Mouse (Mus musculus) C2C12 (cell line): ENCODE measurements around the gene Iqch.

Source experiments
- CTCF ChIP-seq: IDR thresholded peaks from one replicate; pipeline ENCODE4 v1.5.1; 2011; ENCODE audit not compliant: control insufficient read depth, insufficient read depth, insufficient read length
- FOSL1 ChIP-seq: IDR thresholded peaks from one replicate; pipeline ENCODE4 v1.8.0; 2011; ENCODE audit warnings: mild to moderate bottlenecking, low read length; ENCODE audit not compliant: poor library complexity, insufficient read depth, severe bottlenecking
- MAX ChIP-seq: IDR thresholded peaks from one replicate; pipeline ENCODE4 v1.6.1; 2011; ENCODE audit warnings: mild to moderate bottlenecking, control low read depth

DNA sequence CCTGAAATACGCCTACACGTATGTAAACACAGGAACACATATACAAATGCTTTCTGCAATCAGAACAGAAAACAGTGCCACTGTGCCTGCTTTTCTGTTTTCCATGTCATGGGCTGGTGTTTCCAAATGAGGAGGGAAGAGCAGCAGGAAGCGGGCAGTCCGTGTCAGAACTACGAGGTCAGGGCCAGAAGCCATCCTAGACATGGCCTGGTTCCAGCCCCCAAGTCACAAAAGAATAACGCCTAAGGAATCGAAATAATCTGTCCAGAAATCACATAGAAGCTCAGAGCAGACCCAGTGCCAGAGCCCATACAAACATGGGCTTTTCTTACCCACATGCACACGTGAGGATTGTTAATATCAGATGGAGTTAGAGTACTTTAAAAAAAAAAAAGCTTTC, 45.4 kb downstream of the Iqch start:
- no peak for TF ChIP-seq CTCF
- no peak for TF ChIP-seq MAX
- no peak for TF ChIP-seq FOSL1
